Mouse (Mus musculus): ENCODE measurements around the gene Cnppd1.

GRCm38 (mm10) chr1:75133421-75134207 is 8.9 kb downstream of the Cnppd1 start, which contains the start of gene Slc23a3:
- TF ChIP-seq CTCF (IDR thresholded peaks at IDR 0.05; ENCODE audit: insufficient read depth, low read depth, low read length) (no peak), POLR2A (IDR thresholded peaks at IDR 0.05; ENCODE audit: insufficient read depth, low read depth, low read length) (no peak)

All from olfactory bulb, adult 2 months (tissue).